Mouse (Mus musculus): ENCODE measurements at regions not wholly inside any gene's neighbourhood (a gene's known extent, or its start where the extent isn't known, plus 50 kb on each side); places are given as distances from the start of the nearest gene placed in this dataset.

DNA sequence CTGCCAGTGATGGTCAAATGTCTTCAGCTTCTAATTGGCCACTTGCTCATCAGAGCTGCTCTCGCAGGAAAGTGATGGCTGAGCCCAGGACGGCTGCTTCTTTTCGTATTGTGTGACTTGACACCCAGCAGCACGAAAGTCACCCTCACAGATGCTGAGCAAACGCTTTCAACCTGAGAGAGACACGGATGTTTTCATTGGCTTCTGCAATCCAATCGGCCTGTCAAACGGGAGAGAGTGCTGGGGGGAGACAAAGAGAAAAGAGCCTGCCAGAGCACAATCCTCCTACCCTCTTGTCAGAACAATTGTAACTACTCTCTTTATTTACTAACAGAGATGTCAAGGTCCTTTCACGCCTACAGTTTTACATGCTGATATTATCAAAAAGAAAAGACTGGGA lies 289.9 kb downstream of the Nsun3 start:
- no peak for DNase-seq (ENCODE audit: low spot score)

- no peak for DNase-seq (ENCODE audit: low spot score)
These were observed 316.5 kb downstream of the Nsun3 start for GRCm38 (mm10) chr16:62470133-62470532.

- DNase-seq (ENCODE audit: low spot score) = no peak
These were observed 317.3 kb downstream of the Nsun3 start for GRCm38 (mm10) chr16:62469286-62469685.

- no peak for DNase-seq (ENCODE audit: low spot score)
These were observed 317.8 kb downstream of the Nsun3 start for GRCm38 (mm10) chr16:62468846-62469245.

- no peak for DNase-seq (ENCODE audit: low spot score)
These were observed 326.6 kb downstream of the Nsun3 start for GRCm38 (mm10) chr16:62459949-62460551.

- no peak for DNase-seq (ENCODE audit: low spot score)
These were observed 336.9 kb downstream of the Nsun3 start for GRCm38 (mm10) chr16:62449735-62450134.

DNA sequence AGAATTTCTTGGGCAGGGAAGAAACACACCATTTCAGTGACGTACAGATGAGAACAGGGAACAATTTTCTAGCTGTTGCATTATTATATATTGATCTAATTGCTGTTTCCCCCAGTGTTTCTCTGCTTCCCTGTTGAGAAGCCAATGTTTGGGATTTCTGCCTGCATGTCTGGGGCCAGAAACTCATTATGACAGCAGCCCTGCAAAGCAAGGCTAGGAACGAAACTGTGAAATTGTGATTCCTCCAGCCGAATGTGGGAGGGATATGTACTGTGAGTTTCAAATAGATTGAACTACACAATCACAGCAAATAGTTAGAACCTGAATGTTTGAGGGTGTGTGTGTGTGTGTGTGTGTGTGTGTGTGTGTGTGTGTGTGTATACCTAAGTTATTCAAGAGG lies 339.2 kb downstream of the Nsun3 start:
- no peak for DNase-seq (ENCODE audit: low spot score)

DNA sequence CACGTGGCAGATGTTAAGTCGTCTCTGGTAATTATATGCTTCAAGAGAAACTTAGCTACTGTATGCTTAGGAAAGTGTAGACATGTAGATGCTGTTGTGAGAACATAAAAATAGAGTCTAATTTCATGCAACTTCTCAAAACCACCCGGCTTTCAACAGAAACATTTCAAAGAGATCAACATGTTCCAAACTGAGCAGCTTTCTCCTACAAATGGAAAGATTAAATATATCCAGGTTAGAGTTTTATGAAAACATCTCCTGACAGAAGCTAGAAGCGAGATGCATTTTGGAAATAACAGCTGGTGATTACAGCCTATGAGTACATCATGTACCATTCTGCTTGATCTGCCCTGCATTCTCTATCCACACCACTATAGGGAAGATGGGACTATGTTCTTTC lies 345.4 kb downstream of the Nsun3 start:
- DNase-seq (ENCODE audit: low spot score) = no peak

DNA sequence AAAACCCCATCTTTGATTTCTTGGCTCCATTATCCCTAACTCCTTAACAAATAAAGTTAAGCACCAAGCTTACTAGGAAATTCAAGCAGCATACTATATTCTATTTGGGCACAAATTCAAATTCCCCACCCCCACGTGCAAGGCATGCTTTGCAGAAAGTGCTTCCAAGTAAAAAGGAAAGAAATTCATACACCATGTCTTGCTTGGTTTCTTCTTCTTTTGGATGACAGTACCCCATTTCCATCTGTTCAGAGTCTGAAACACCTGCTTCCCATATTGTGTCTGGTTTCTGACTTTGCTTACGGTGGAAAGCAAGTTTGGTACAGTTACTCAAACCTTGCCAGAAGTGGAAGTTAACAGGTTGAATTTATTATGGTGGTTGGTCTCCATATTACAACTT lies 353.5 kb downstream of the Nsun3 start:
- no peak for DNase-seq (ENCODE audit: low spot score)

GRCm38 (mm10) chr16:62414485-62414884 lies 372.1 kb downstream of the Nsun3 start:
- DNase-seq (ENCODE audit: low spot score) = no peak

DNA sequence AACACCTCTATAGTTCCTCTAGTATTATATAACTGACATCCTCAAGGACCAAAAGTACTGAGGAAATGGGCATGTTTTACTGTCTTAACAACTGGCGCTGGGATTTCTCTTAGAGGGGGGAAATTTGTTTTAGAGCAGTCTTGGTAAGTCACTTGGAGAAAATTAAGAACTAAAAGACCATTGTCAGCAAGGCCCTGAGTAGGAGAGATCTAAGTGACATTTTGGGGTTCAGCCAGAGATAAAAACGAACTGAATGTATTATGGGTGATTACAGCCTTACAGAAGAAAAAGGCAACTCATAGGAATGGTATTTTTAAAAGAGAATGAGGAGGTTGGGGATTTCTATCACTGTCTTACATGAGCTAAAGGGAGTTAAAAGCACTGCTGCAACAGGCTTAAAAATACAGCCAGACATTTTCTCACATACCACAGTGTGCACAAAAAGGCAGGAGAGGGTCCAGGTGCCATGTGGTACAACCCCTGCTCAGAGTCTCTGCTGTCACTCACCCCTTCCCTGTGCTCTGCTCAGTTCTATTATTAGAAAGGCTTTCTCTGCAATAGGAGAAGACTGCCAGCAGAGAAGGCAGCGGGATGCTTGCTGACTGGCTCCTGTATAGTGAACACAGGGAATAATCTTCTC lies 379.0 kb downstream of the Nsun3 start:
- no peak for DNase-seq (ENCODE audit: low spot score)

DNA sequence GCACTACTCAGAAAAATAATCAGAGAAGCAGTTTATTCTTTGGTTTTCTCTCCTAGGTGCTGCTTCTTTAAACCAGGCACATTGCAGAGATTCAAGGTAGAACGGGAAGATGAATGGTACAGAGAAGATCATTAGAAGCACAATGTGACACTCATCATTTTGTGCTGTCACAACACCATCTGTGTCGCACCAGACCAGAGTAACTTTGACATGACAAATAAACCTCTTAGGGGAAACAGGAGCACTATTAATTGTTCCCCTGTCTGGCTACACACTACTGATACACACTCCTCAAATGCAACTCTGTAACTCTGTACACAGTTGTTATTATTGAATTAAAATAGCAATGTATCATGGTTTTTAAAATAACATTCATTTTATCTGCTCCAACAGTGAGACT lies 380.2 kb downstream of the Nsun3 start:
- DNase-seq (ENCODE audit: low spot score) = no peak

DNA sequence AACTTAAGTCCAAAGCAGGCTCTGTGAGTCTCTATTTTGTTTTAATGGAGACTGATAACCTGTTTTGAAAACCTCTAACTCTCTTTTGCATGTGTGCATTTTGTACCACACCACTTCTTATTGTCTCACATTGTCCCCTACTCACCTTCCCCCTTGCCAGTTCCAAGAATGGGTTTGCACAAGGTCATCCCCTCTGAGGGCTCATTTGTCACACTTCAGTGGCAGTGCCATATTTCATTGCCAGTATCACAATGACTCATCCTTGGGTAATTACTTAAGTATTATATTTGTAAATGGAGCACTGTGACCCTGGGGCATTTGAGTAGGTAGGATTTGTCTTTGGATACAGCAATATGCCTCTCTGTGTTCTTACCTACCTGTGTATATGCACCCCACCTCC lies 429.3 kb downstream of the Nsun3 start:
- no peak for DNase-seq (ENCODE audit: low spot score)

- no peak for DNase-seq (ENCODE audit: low spot score)
These were observed 430.3 kb downstream of the Nsun3 start for GRCm38 (mm10) chr16:62356349-62356748.

- no peak for DNase-seq (ENCODE audit: low spot score)
These were observed 430.8 kb downstream of the Nsun3 start for GRCm38 (mm10) chr16:62355830-62356270.

DNA sequence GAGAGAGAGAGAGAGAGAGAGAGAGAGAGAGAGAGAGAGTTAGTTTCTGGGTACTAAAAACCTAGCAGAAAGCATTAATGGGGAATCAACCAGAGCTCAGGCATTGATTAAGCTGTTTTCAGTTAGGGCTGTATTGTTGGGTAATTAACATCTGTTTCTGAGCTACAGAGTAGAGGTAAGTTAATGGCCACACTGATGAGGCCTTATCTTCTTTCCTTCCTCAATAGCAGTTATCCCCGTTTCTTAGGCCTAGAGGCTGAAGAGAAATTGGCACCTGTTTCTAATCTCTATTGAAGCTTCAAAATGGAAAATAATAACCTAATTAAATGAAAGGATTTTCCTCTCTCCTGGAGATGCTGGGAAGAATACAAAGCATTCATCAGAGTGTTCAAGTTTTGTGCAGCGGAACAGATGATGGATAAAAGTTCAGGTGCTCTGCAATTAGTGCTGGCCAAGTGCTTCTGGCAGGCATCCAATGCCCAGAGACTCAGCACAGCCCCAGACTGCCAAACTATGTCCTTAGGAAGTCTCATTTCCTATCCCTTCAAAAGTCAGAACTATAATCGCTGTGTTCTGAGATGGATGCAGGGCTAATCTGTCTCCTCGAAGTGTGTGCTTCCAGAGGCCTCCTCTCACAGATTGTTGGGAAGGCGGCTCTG lies 459.1 kb downstream of the Nsun3 start:
- no peak for DNase-seq (ENCODE audit: low spot score)

DNA sequence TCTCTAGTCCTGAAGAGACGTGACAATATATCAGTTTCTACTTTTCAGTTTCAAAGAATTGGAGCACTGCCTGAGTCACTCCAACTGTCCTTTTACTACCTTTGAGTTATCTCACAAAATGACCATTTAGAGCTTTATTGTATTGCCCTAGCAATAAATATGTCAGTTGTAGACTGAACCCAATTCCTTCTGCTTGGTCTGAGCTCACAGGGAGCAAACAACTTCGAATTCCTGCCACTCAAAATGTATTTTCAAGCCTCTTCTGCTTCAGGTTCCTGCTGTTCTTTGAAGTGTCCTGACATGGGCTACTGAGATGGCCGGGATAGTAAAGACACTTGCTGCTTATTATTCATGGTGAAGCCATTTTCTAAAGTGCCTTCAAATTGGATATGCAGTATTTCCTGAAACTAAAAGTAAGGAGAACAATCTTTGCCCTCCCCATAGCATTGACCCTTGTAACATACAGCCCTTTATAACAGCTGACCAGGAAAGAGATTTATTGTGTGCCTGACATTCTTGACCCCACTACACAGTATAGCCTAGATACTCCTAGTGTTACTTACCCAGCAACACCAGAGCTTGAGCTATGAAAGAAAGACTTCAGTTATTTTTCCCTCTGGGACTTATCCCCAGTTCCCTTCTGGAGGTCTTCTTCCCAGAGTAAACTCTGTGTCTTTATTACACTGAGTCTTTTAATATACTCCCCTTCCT lies 460.9 kb downstream of the Nsun3 start:
- DNase-seq (ENCODE audit: low spot score) = no peak

DNA sequence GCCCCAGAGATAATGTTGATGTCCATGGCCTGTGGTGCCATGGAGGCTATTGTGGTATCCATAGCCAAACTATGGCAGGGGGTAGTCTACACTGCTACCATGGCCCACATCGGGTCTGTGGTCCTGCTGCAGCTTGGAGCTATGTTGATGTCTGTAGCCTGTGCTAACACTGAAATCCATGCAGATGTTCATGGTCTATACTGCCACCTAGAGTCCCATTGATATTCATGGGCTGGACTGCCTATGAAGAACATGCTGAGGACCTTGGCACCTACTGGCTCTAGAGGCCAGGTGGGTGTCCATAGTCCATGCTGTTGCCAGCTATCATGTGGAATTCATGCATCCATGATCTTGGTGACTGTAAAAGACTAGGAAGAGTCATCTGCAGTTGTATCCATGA lies 463.8 kb downstream of the Nsun3 start:
- no peak for DNase-seq (ENCODE audit: low spot score)

GRCm38 (mm10) chr16:62288948-62289347 lies 497.7 kb downstream of the Nsun3 start:
- DNase-seq (ENCODE audit: low spot score) = no peak
